Mouse (Mus musculus) A20 (cell line): ENCODE measurements around the gene Clp1.

ENCODE experiments used
- DNase-seq: peaks from one replicate; pipeline ENCODE4 v3.0.0-alpha.2; 2011; ENCODE audit warnings: low read depth, low spot score

Clp1 gene

GRCm38 (mm10) chr2:84727172-84727858 lies at the start of gene Clp1:
TSS of gene Clp1 (minus strand) at chr2:84727350.
- peak; percentile 99 for DNase-seq

GRCm38 (mm10) chr2:84775665-84776064 lies 48.5 kb upstream of the Clp1 start:
- DNase-seq: no peak

GRCm38 (mm10) chr2:84775241-84775640 lies 48.1 kb upstream of the Clp1 start, which contains the start of gene Serping1:
TSS of gene Serping1 (minus strand) at chr2:84775444.
- DNase-seq: no peak

GRCm38 (mm10) chr2:84774751-84775150 lies 47.6 kb upstream of the Clp1 start:
- DNase-seq: no peak

GRCm38 (mm10) chr2:84773195-84773594 lies 46.0 kb upstream of the Clp1 start:
- no peak for DNase-seq

GRCm38 (mm10) chr2:84772454-84772853 lies 45.3 kb upstream of the Clp1 start:
- DNase-seq: no peak

- DNase-seq: no peak
Measured at GRCm38 (mm10) chr2:84770501-84770900, 43.4 kb upstream of the Clp1 start.

- DNase-seq: no peak
Measured at GRCm38 (mm10) chr2:84762818-84763217, 35.7 kb upstream of the Clp1 start.

GRCm38 (mm10) chr2:84762295-84762694 lies 35.1 kb upstream of the Clp1 start:
- DNase-seq: no peak

GRCm38 (mm10) chr2:84761840-84762239 lies 34.7 kb upstream of the Clp1 start:
- DNase-seq: no peak

GRCm38 (mm10) chr2:84761309-84761708 lies 34.2 kb upstream of the Clp1 start:
- no peak for DNase-seq

- no peak for DNase-seq
Measured at GRCm38 (mm10) chr2:84760777-84761176, 33.6 kb upstream of the Clp1 start.

GRCm38 (mm10) chr2:84758542-84759127 lies 31.5 kb upstream of the Clp1 start:
- peak; percentile 67 for DNase-seq

GRCm38 (mm10) chr2:84757026-84757682 lies 30.0 kb upstream of the Clp1 start:
- no peak for DNase-seq

- DNase-seq: no peak
Measured at GRCm38 (mm10) chr2:84756245-84756644, 29.1 kb upstream of the Clp1 start.

- no peak for DNase-seq
Measured at GRCm38 (mm10) chr2:84750115-84750514, 23.0 kb upstream of the Clp1 start.

- no peak for DNase-seq
Measured at GRCm38 (mm10) chr2:84744126-84744525, 17.0 kb upstream of the Clp1 start.

- DNase-seq: no peak
Measured at GRCm38 (mm10) chr2:84743561-84743960, 16.4 kb upstream of the Clp1 start, which contains the start of gene Gm19426. TSS of gene Gm19426 (minus strand) at chr2:84743655.

GRCm38 (mm10) chr2:84742451-84743283 lies 15.5 kb upstream of the Clp1 start:
- no peak for DNase-seq

- DNase-seq: no peak
Measured at GRCm38 (mm10) chr2:84741841-84742450, 14.8 kb upstream of the Clp1 start.

- peak; percentile 56 for DNase-seq
Measured at GRCm38 (mm10) chr2:84740608-84741333, 13.6 kb upstream of the Clp1 start.
